Mouse (Mus musculus): ENCODE measurements around the gene Cib3.

Gene Cib3

GRCm38 (mm10) chr8:72212751-72213150, at the start of gene Cib3:
TSS of gene Cib3 (minus strand) at chr8:72212837.
- no peak for DNase-seq

- no peak for DNase-seq
These were observed 49.2 kb upstream of the Cib3 start for GRCm38 (mm10) chr8:72261872-72262271.

GRCm38 (mm10) chr8:72261431-72261830, 48.8 kb upstream of the Cib3 start:
- DNase-seq = no peak

GRCm38 (mm10) chr8:72261019-72261418, 48.4 kb upstream of the Cib3 start:
- peak; percentile 83 for DNase-seq

- no peak for DNase-seq
These were observed 47.9 kb upstream of the Cib3 start for GRCm38 (mm10) chr8:72260585-72260984.

- no peak for DNase-seq
These were observed 47.2 kb upstream of the Cib3 start for GRCm38 (mm10) chr8:72259862-72260261.

- DNase-seq = no peak
These were observed 45.2 kb upstream of the Cib3 start for GRCm38 (mm10) chr8:72257902-72258238.

- peak; percentile 60 for DNase-seq
These were observed 44.7 kb upstream of the Cib3 start for GRCm38 (mm10) chr8:72257171-72257901.

GRCm38 (mm10) chr8:72244610-72245009, 32.0 kb upstream of the Cib3 start:
- DNase-seq = no peak

GRCm38 (mm10) chr8:72242226-72242625, 29.6 kb upstream of the Cib3 start:
- DNase-seq = no peak

- DNase-seq = no peak
These were observed 28.3 kb upstream of the Cib3 start for GRCm38 (mm10) chr8:72240951-72241350.

GRCm38 (mm10) chr8:72240403-72240763, 27.7 kb upstream of the Cib3 start:
- DNase-seq = no peak

- peak; percentile 98 for DNase-seq
These were observed 27.1 kb upstream of the Cib3 start, which contains the start of gene Ap1m1 for GRCm38 (mm10) chr8:72239499-72240402. TSS of gene Ap1m1 (plus strand) at chr8:72240018.

GRCm38 (mm10) chr8:72222656-72223055, 10.0 kb upstream of the Cib3 start:
- DNase-seq = no peak

- DNase-seq = no peak
These were observed 8.1 kb upstream of the Cib3 start for GRCm38 (mm10) chr8:72220758-72221157.

- DNase-seq = peak; percentile 89
These were observed 7.1 kb upstream of the Cib3 start, which contains the start of gene Fam32a for GRCm38 (mm10) chr8:72219541-72220363. TSS of gene Fam32a (plus strand) at chr8:72219730.

- DNase-seq = no peak
These were observed 6.3 kb upstream of the Cib3 start for GRCm38 (mm10) chr8:72218781-72219540.

GRCm38 (mm10) chr8:72215871-72216270, 3.2 kb upstream of the Cib3 start:
- peak; percentile 26 for DNase-seq

GRCm38 (mm10) chr8:72215060-72215459, 2.4 kb upstream of the Cib3 start:
- DNase-seq = peak; percentile 55

- DNase-seq = no peak
These were observed 899 bp upstream of the Cib3 start, which contains the start of gene Gm11034 for GRCm38 (mm10) chr8:72213536-72213935. TSS of gene Gm11034 (minus strand) at chr8:72213636.

- no peak for DNase-seq
These were observed 791 bp downstream of the Cib3 start for GRCm38 (mm10) chr8:72211846-72212245.

GRCm38 (mm10) chr8:72210710-72211109, 1.9 kb downstream of the Cib3 start:
- DNase-seq = peak; percentile 21

All from thymus, postnatal 14 days (tissue).